Mouse (Mus musculus) layer of hippocampus, adult 11-12 months (tissue): ENCODE measurements at regions not wholly inside any gene's neighbourhood (a gene's known extent, or its start where the extent isn't known, plus 50 kb on each side); places are given as distances from the start of the nearest gene placed in this dataset.

ENCODE experiments used
- DNase-seq: peaks from one replicate; pipeline ENCODE4 v3.0.0; 2022; ENCODE audit warnings: low spot score

- peak; percentile 21 for DNase-seq
These were observed 305.3 kb downstream of the Fam49a start for GRCm38 (mm10) chr12:12567058-12567733.

- DNase-seq: no peak
These were observed 300.3 kb downstream of the Fam49a start for GRCm38 (mm10) chr12:12562267-12562666.

GRCm38 (mm10) chr12:12551818-12552217 lies 289.9 kb downstream of the Fam49a start:
- no peak for DNase-seq

GRCm38 (mm10) chr12:12549649-12550048 lies 287.7 kb downstream of the Fam49a start:
- no peak for DNase-seq

GRCm38 (mm10) chr12:12548688-12549087 lies 286.7 kb downstream of the Fam49a start:
- DNase-seq: no peak

GRCm38 (mm10) chr12:12547477-12547876 lies 285.5 kb downstream of the Fam49a start:
- DNase-seq: no peak

- DNase-seq: no peak
These were observed 284.6 kb downstream of the Fam49a start for GRCm38 (mm10) chr12:12546372-12547031.

GRCm38 (mm10) chr12:12541076-12542070 lies 279.4 kb downstream of the Fam49a start:
- no peak for DNase-seq

- DNase-seq: no peak
These were observed 277.4 kb downstream of the Fam49a start for GRCm38 (mm10) chr12:12539291-12539690.

GRCm38 (mm10) chr12:12534779-12535178 lies 272.8 kb downstream of the Fam49a start:
- DNase-seq: no peak

GRCm38 (mm10) chr12:12530796-12531195 lies 268.9 kb downstream of the Fam49a start:
- no peak for DNase-seq

GRCm38 (mm10) chr12:12529541-12529940 lies 267.6 kb downstream of the Fam49a start:
- no peak for DNase-seq

- DNase-seq: no peak
These were observed 266.6 kb downstream of the Fam49a start for GRCm38 (mm10) chr12:12528478-12528981.

GRCm38 (mm10) chr12:12527766-12528477 lies 266.0 kb downstream of the Fam49a start:
- DNase-seq: no peak

- DNase-seq: no peak
These were observed 265.4 kb downstream of the Fam49a start for GRCm38 (mm10) chr12:12527366-12527765.

- no peak for DNase-seq
These were observed 258.4 kb downstream of the Fam49a start for GRCm38 (mm10) chr12:12520311-12520852.

- no peak for DNase-seq
These were observed 256.6 kb downstream of the Fam49a start for GRCm38 (mm10) chr12:12518490-12519070.

- no peak for DNase-seq
These were observed 255.1 kb downstream of the Fam49a start for GRCm38 (mm10) chr12:12517020-12517419.

GRCm38 (mm10) chr12:12510764-12511163 lies 248.8 kb downstream of the Fam49a start:
- no peak for DNase-seq

- no peak for DNase-seq
These were observed 247.4 kb downstream of the Fam49a start for GRCm38 (mm10) chr12:12509164-12509937.
